Mouse (Mus musculus) midbrain, embryonic 12.5 days (tissue): Measurements from ENCODE around the gene Nampt. TPM values are rescaled to one million over a fixed set of nuclear protein-coding genes. Genes with fewer than 3 reads are reported as not detected.
"Not testable (repeated sequence)": the region's sequence is repeated elsewhere in the genome, so short reads cannot be mapped to it uniquely, and the experiment has no call there.

Source experiments
- ATAC-seq: fragments of 200-750 bp; cut with Nextera tagmentation; 2 replicates; pipeline ENCODE4 v1.8.0; 2017; ENCODE audit warnings: low read depth, moderate TSS enrichment, moderate library complexity; ENCODE audit not compliant: low FRiP score
- H3K27ac ChIP-seq: fragments of 300-500 bp; sonication (generic); replicated peaks from 2 replicates; pipeline ENCODE4 v1.5.1; 2016; ENCODE audit warnings: mild to moderate bottlenecking
- H3K27me3 ChIP-seq: fragments of 300-500 bp; sonication (generic); 2 replicates; pipeline ENCODE4 v1.6.1; 2016; ENCODE audit warnings: mild to moderate bottlenecking
- H3K36me3 ChIP-seq: fragments of 300-500 bp; sonication (generic); 2 replicates; pipeline ENCODE4 v1.6.1; 2016
- H3K4me1 ChIP-seq: fragments of 300-500 bp; sonication (generic); 2 replicates; pipeline ENCODE4 v1.6.1; 2016
- H3K4me2 ChIP-seq: fragments of 300-500 bp; sonication (generic); replicated peaks from 2 replicates; pipeline ENCODE4 v1.6.1; 2016; ENCODE audit warnings: mild to moderate bottlenecking, moderate library complexity
- H3K4me3 ChIP-seq: fragments of 300-500 bp; sonication (generic); 2 replicates; pipeline ENCODE4 v1.5.1; 2016; ENCODE audit warnings: mild to moderate bottlenecking
- H3K9ac ChIP-seq: fragments of 300-500 bp; sonication (generic); replicated peaks from 2 replicates; pipeline ENCODE4 v1.6.1; 2016; ENCODE audit warnings: mild to moderate bottlenecking, moderate library complexity
- H3K9me3 ChIP-seq: fragments of 300-500 bp; sonication (generic); 2 replicates; pipeline ENCODE4 v1.6.1; 2016; ENCODE audit warnings: mild to moderate bottlenecking
- WGBS: fragments of 180-500 bp; shearing (Covaris S2); methylation state at CpG from one replicate; pipeline ENCODE4 v1.1.7; 2016; 5-methylcytosine and 5-hydroxymethylcytosine counted together
- polyA plus RNA-seq: library from polyadenylated mRNA; unstranded; fragments of >200 nt; fragmentation: Nextera tagmentation; extraction: Ambion mirVana; gene quantifications from 2 replicates; pipeline ENCODE4 v1.2.1, GENCODE M21; 2016

Gene Nampt
- polyA plus RNA-seq, 1 experiment from 2014 or later, result 33.0 TPM

GRCm38 (mm10) chr12:32886353-32886752, 67.0 kb downstream of the Nampt start:
- H3K4me3 ChIP-seq, result no peak overlapping the region
- H3K4me2 ChIP-seq, result no peak overlapping the region
- no peaks in the 10 kb centered on the region for H3K4me1 ChIP-seq
- no peak overlapping the region for H3K27ac ChIP-seq
- no peaks in the 10 kb centered on the region for H3K27me3 ChIP-seq
- 86% methylated on average over 2 of the region's 2 CpGs for WGBS
- H3K9me3 ChIP-seq, result no peaks in the 10 kb centered on the region
- no peak for ATAC-seq
- no peak overlapping the region for H3K9ac ChIP-seq
- no peaks in the 10 kb centered on the region for H3K36me3 ChIP-seq

DNA sequence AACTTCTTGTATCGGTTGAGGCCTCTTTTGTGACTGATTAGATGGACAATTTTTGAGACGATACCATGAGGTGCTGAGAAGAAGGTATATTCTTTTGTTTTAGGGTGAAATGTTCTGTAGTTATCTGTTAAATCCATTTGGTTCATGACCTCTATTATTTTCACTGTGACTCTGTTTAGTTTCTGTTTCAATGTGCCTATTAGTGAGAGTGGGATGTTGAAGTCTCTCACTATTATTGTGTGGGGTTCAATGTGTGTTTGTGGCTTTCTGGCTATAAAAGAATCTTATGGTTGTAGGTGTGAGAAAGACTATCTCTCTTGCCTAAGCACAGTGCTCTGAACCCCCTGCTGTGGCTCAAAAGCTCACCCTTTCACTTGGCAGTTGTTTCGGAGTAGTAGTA, 68.9 kb downstream of the Nampt start:
- Histone ChIP-seq H3K4me3 (no peak overlapping the region), H3K27ac (no peak overlapping the region), H3K27me3 (no peaks in the 10 kb centered on the region), H3K9me3 (no peaks in the 10 kb centered on the region), H3K36me3 (no peaks in the 10 kb centered on the region), H3K4me1 (peaks cover under 1% of the 10 kb centered on the region; the same call in 1 of the 2 replicates), H3K4me2 (no peak overlapping the region), H3K9ac (no peak overlapping the region)
- ATAC-seq, result no peak
- 90% methylated on average over 3 of the region's 3 CpGs for WGBS

DNA sequence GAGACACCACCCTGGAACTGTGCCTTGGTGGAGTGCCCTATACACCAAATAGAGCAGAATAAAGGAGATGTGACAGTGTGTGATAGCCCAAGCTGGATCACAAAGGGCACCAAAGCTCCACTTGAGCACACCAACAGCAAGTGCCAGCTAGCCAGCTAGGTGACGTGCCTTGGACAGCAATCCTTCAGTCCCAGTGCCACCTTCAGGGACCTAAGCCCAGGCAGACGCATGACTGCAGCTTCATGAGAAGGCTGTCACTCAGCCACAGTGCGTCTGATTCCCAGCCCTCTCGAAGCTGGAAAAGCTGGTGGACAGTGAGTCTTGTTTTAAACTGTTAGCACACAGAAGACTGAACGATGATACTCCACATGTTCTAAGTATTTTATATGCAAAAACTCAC, 70.5 kb downstream of the Nampt start:
- H3K9me3 ChIP-seq, result no peaks in the 10 kb centered on the region
- no peak for ATAC-seq
- no peaks in the 10 kb centered on the region for H3K27me3 ChIP-seq
- no peak overlapping the region for H3K27ac ChIP-seq
- WGBS, result 85% methylated on average over 5 of the region's 5 CpGs
- no peaks in the 10 kb centered on the region for H3K36me3 ChIP-seq
- no peak overlapping the region for H3K4me2 ChIP-seq
- H3K9ac ChIP-seq, result no peak overlapping the region
- H3K4me1 ChIP-seq, result peaks cover 3% of the 10 kb centered on the region; the same call in 1 of the 2 replicates
- H3K4me3 ChIP-seq, result no peak overlapping the region

- no peak overlapping the region for H3K27ac ChIP-seq
- no peak overlapping the region for H3K4me3 ChIP-seq
- H3K4me1 ChIP-seq, result peaks cover 3% of the 10 kb centered on the region; the same call in 1 of the 2 replicates
- 90% methylated on average over 4 of the region's 4 CpGs for WGBS
- H3K36me3 ChIP-seq, result no peaks in the 10 kb centered on the region
- no peak overlapping the region for H3K9ac ChIP-seq
- no peaks in the 10 kb centered on the region for H3K27me3 ChIP-seq
- H3K4me2 ChIP-seq, result no peak overlapping the region
- no peak for ATAC-seq
- no peaks in the 10 kb centered on the region for H3K9me3 ChIP-seq
Measured at GRCm38 (mm10) chr12:32890455-32890854, 71.1 kb downstream of the Nampt start.

DNA sequence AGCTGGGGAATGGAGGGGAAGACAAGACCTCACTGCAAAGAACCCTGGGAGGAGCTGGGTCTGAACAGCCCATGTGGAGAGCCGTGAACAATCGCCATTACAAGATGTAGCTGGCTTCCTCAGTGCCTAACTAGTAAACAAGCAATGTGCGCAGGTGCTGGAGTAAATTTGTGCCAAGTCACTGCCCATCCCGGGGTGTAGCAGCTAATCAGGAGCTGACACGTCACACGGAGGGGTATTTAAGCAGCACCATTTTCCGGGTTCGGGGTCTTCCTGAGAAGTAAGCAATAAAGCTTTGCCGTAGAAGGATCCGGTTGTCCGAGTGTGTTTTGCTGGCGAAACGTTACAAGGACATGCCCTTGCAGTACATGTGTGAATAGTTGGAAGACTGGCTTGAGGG, 71.9 kb downstream of the Nampt start:
- not testable (repeated sequence) for H3K27ac ChIP-seq, H3K4me1 ChIP-seq, H3K4me3 ChIP-seq, H3K27me3 ChIP-seq, ATAC-seq, H3K9me3 ChIP-seq, H3K4me2 ChIP-seq, H3K9ac ChIP-seq, H3K36me3 ChIP-seq
- WGBS, result 95% methylated on average over 13 of the region's 13 CpGs

- Histone ChIP-seq H3K4me1 (peaks cover 3% of the 10 kb centered on the region; the same call in 1 of the 2 replicates), H3K4me2 (no peak overlapping the region), H3K4me3 (no peak overlapping the region), H3K36me3 (no peaks in the 10 kb centered on the region), H3K27me3 (peaks cover 11% of the 10 kb centered on the region; the same call in 1 of the 2 replicates), H3K9ac (no peak overlapping the region), H3K9me3 (no peaks in the 10 kb centered on the region), H3K27ac (no peak overlapping the region)
- 44% methylated on average over 12 of the region's 12 CpGs for WGBS
- ATAC-seq, result peak; percentile 69
Measured at GRCm38 (mm10) chr12:32893212-32893611, 73.9 kb downstream of the Nampt start.

GRCm38 (mm10) chr12:32895806-32896205, 76.5 kb downstream of the Nampt start:
- peaks cover 3% of the 10 kb centered on the region; the same call in 1 of the 2 replicates for H3K4me1 ChIP-seq
- ATAC-seq, result no peak
- H3K27ac ChIP-seq, result no peak overlapping the region
- no peaks in the 10 kb centered on the region for H3K9me3 ChIP-seq
- H3K4me2 ChIP-seq, result no peak overlapping the region
- H3K27me3 ChIP-seq, result peaks cover 11% of the 10 kb centered on the region; the same call in 1 of the 2 replicates
- no peaks in the 10 kb centered on the region for H3K36me3 ChIP-seq
- H3K9ac ChIP-seq, result no peak overlapping the region
- WGBS, result 85% methylated on average over 1 of the region's 1 CpGs
- no peak overlapping the region for H3K4me3 ChIP-seq

DNA sequence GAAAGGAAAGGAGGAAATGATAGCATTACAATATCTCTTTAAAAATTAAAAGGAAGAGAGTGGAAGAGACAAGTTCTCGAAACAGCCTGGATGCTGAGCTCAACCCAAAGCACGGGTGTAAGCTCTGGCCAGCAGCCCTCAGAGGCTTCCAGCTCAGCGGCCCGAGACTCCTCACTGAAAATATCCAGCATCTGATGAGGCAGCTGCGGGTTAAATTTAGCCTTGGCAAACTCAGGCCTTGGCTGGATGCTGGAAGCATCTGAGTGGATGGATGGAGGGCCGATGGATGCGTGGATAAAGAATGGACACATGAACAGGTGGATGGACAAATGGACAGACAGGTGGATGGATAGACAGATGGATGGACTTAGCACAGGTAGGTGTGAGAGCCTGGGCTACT, 77.2 kb downstream of the Nampt start:
- 81% methylated on average over 7 of the region's 7 CpGs for WGBS
- Histone ChIP-seq H3K27ac (no peak overlapping the region), H3K4me3 (no peak overlapping the region), H3K4me1 (peaks cover 3% of the 10 kb centered on the region; the same call in 1 of the 2 replicates), H3K4me2 (no peak overlapping the region), H3K9me3 (no peaks in the 10 kb centered on the region), H3K36me3 (no peaks in the 10 kb centered on the region), H3K9ac (no peak overlapping the region), H3K27me3 (peaks cover 11% of the 10 kb centered on the region; the same call in 1 of the 2 replicates)
- no peak for ATAC-seq

- ATAC-seq, result peak; percentile 89
- H3K9me3 ChIP-seq, result no peaks in the 10 kb centered on the region
- H3K9ac ChIP-seq, result no peak overlapping the region
Measured at GRCm38 (mm10) chr12:32897199-32898120, 78.1 kb downstream of the Nampt start.

DNA sequence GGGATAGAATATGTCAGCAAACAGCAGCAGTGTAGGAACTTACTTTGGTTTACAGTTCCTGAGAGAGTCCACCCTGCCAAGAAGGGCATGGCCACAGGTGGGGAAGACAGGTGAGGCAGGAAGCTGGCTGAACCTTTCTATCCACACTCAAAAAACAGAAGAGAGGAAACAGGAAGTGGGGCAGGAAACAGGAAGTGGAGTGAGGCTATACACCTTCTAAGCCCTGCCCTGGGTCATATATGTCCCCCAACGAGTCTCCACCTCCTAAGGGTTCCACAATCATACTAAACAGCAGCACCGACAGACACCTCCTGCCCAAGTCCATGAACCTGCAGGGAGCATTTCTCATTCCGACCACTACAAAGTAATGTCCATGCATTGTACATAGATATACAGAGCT, 81.7 kb downstream of the Nampt start:
- 84% methylated on average over 3 of the region's 3 CpGs for WGBS
- no peaks in the 10 kb centered on the region for H3K9me3 ChIP-seq

More at GRCm38 (mm10) chr12:32897199-32898120, 78.1 kb downstream of the Nampt start:
- peaks cover 3% of the 10 kb centered on the region; the same call in 1 of the 2 replicates for H3K4me1 ChIP-seq
- H3K27me3 ChIP-seq, result peaks cover 11% of the 10 kb centered on the region; the same call in 1 of the 2 replicates
- H3K27ac ChIP-seq, result no peak overlapping the region
- no peaks in the 10 kb centered on the region for H3K36me3 ChIP-seq
- 49% methylated on average over 13 of the region's 13 CpGs for WGBS
- H3K4me3 ChIP-seq, result no peak overlapping the region
- H3K4me2 ChIP-seq, result no peak overlapping the region

More for the DNA sequence above, 81.7 kb downstream of the Nampt start:
- H3K27me3 ChIP-seq, result peaks cover 8% of the 10 kb centered on the region; the same call in 1 of the 2 replicates
- no peaks in the 10 kb centered on the region for H3K4me1 ChIP-seq
- H3K4me2 ChIP-seq, result no peak overlapping the region
- no peak overlapping the region for H3K4me3 ChIP-seq
- no peak overlapping the region for H3K9ac ChIP-seq
- no peaks in the 10 kb centered on the region for H3K36me3 ChIP-seq
- ATAC-seq, result no peak
- no peak overlapping the region for H3K27ac ChIP-seq
